Mouse (Mus musculus): ENCODE data around the gene Has1. TPM values are rescaled to one million over a fixed set of nuclear protein-coding genes. Genes with fewer than 3 reads are reported as not detected.
"Not testable (repeated sequence)": the region's sequence is repeated elsewhere in the genome, so short reads cannot be mapped to it uniquely, and the experiment has no call there.

The Has1 gene
- total and polyA plus RNA-seq, 3 experiments = not detected

- peak; percentile 48 for DNase-seq (ENCODE audit: extremely low read depth)
- Histone ChIP-seq H3K36me3 (replicated peaks in 1 of 2; ENCODE audit: control insufficient read depth in 1 of 2, insufficient read depth in 1 of 2, low read length in 1 of 2) (peaks cover 0 to 17% of the 10 kb centered on the region in 2 experiments), H3K4me2 (ENCODE audit: insufficient read depth, low read depth, poor library complexity, severe bottlenecking) (peak overlapping the region; percentile 42), H3K79me2 (replicated peaks; ENCODE audit: control insufficient read depth, extremely low read depth, insufficient read depth, poor library complexity, severe bottlenecking) (no peaks in the 10 kb centered on the region), H3K9me3 (replicated peaks; ENCODE audit: low read length) (no peaks in the 10 kb centered on the region), H3K4me3 (replicated peaks in 1 of 3; ENCODE audit: low read depth in 2 of 3, low read length in 2 of 3, poor library complexity in 1 of 3) (peak overlapping the region in 1 of 3 experiments; percentile 27), H3K9ac (ENCODE audit: insufficient read depth, low read depth) (no peak overlapping the region), H3K27me3 (replicated peaks) (no peaks in the 10 kb centered on the region), H3K27ac (ENCODE audit: insufficient read depth, low read depth) (no peak overlapping the region), H3K4me1 (ENCODE audit: control insufficient read depth in 1 of 2, insufficient read depth in 2 of 2) (peaks cover 0 to 6% of the 10 kb centered on the region in 2 experiments; a peak in 2 of 4 replicates)
- TF ChIP-seq EP300 (IDR thresholded peaks at IDR 0.05; ENCODE audit: low read length) (peak; percentile 84), ETS1 (conservative IDR thresholded peaks at IDR 0.05; ENCODE audit: low read depth, low read length) (peak; percentile 40; the same call in 1 of the 2 replicates), TCF12 (IDR thresholded peaks at IDR 0.05; ENCODE audit: low read depth, low read length) (peak; percentile 22; the same call in 1 of the 2 replicates), SMC3 (IDR thresholded peaks at IDR 0.05; ENCODE audit: low read depth, low read length) (peak; percentile 59), PAX5 (IDR thresholded peaks at IDR 0.05; ENCODE audit: low read length) (no peak), ZKSCAN1 (IDR thresholded peaks at IDR 0.05; ENCODE audit: borderline replicate concordance, low read depth, low read length) (no peak), SIN3A (IDR thresholded peaks at IDR 0.05; ENCODE audit: low read length) (no peak), CHD1 (IDR thresholded peaks at IDR 0.05; ENCODE audit: low read depth, low read length) (peak; percentile 95), MAX (IDR thresholded peaks at IDR 0.05; ENCODE audit: low read length) (peak; percentile 69), RAD21 (IDR thresholded peaks at IDR 0.05; ENCODE audit: low read depth, low read length) (peak; percentile 45), JUND (conservative IDR thresholded peaks at IDR 0.05; ENCODE audit: low read depth, low read length) (peak; percentile 55; the same call in 1 of the 2 replicates), ZC3H11A (IDR thresholded peaks at IDR 0.05; ENCODE audit: low read depth, low read length) (no peak), GABPA (IDR thresholded peaks at IDR 0.05; ENCODE audit: insufficient replicate concordance, low read depth, low read length) (no peak), IRF4 (IDR thresholded peaks at IDR 0.05; ENCODE audit: low read depth, low read length) (peak; percentile 87), BHLHE40 (IDR thresholded peaks at IDR 0.05; ENCODE audit: low read depth, low read length) (peak; percentile 22; the same call in 1 of the 2 replicates), JUN (IDR thresholded peaks at IDR 0.05; ENCODE audit: insufficient read depth, low read depth, low read length) (peak; percentile 58; the same call in 1 of the 2 replicates), RCOR1 (conservative IDR thresholded peaks at IDR 0.05; ENCODE audit: low read depth, low read length) (0 out of 2 replicates have a peak, but pooled peaks have one; percentile 48), MXI1 (IDR thresholded peaks at IDR 0.05; ENCODE audit: low read depth, low read length) (peak; percentile 48; the same call in 1 of the 2 replicates), CTCF (conservative IDR thresholded peaks at IDR 0.05 in 1 of 2, IDR thresholded peaks at IDR 0.05 in 1 of 2; ENCODE audit: low read depth in 2 of 2, low read length in 2 of 2) (peak in 1 of 2 experiments; percentile 72; a peak in 3 of 4 replicates), MYC (IDR thresholded peaks at IDR 0.05; ENCODE audit: low read depth, low read length) (peak; percentile 53; the same call in 1 of the 2 replicates)
- dilution Hi-C loops (cut with MboI; ENCODE audit: extremely low pct_ligation_motif_present, extremely low pct_unique_long_range_greater_than_20kb, low sequenced_read_pairs) (no loop called here), in situ Hi-C loops (cut with MboI; ENCODE audit: low pct_ligation_motif_present, low pct_unique_long_range_greater_than_20kb, low sequenced_read_pairs) (loop anchor here (10.0 kb wide), 1 partner anchor 81 kb away; no protein-coding TSS in a partner anchor)
These were observed 9.6 kb downstream of the Has1 start for GRCm38 (mm10) chr17:17845187-17846027.

GRCm38 (mm10) chr17:17844606-17845005 is 10.4 kb downstream of the Has1 start:
- H3K9me3 ChIP-seq (replicated peaks; ENCODE audit: low read length); H3K4me3 ChIP-seq (replicated peaks in 1 of 3; ENCODE audit: low read depth in 2 of 3, low read length in 2 of 3, poor library complexity in 1 of 3); H3K27ac ChIP-seq (ENCODE audit: insufficient read depth, low read depth); H3K27me3 ChIP-seq (replicated peaks); H3K79me2 ChIP-seq (replicated peaks; ENCODE audit: control insufficient read depth, extremely low read depth, insufficient read depth, poor library complexity, severe bottlenecking); H3K4me1 ChIP-seq (ENCODE audit: control insufficient read depth in 1 of 2, insufficient read depth in 2 of 2); DNase-seq (ENCODE audit: extremely low read depth); H3K9ac ChIP-seq (ENCODE audit: insufficient read depth, low read depth); dilution Hi-C loops (cut with MboI; ENCODE audit: extremely low pct_ligation_motif_present, extremely low pct_unique_long_range_greater_than_20kb, low sequenced_read_pairs); H3K4me2 ChIP-seq (ENCODE audit: insufficient read depth, low read depth, poor library complexity, severe bottlenecking): not testable (repeated sequence)
- in situ Hi-C loops (cut with MboI; ENCODE audit: low pct_ligation_motif_present, low pct_unique_long_range_greater_than_20kb, low sequenced_read_pairs) = loop anchor here (10.0 kb wide), 1 partner anchor 80 kb away; no protein-coding TSS in a partner anchor
- H3K36me3 ChIP-seq (replicated peaks in 1 of 2; ENCODE audit: control insufficient read depth in 1 of 2, insufficient read depth in 1 of 2, low read length in 1 of 2) = peaks cover 0 to 22% of the 10 kb centered on the region in 2 experiments

All from CH12.LX (cell line).